Mouse (Mus musculus) ovary, postnatal 14 days (tissue): Measurements from ENCODE around the gene Armh3.
A peak's percentile ranks its signal among the peaks of the same experiment; 100 is the strongest.
"Not testable (repeated sequence)": the region's sequence is repeated elsewhere in the genome, so short reads cannot be mapped to it uniquely, and the experiment has no call there.

Source experiments
- DNase-seq: peaks from one replicate; pipeline ENCODE4 v3.0.0; 2022; ENCODE audit warnings: low spot score

The Armh3 gene

DNA sequence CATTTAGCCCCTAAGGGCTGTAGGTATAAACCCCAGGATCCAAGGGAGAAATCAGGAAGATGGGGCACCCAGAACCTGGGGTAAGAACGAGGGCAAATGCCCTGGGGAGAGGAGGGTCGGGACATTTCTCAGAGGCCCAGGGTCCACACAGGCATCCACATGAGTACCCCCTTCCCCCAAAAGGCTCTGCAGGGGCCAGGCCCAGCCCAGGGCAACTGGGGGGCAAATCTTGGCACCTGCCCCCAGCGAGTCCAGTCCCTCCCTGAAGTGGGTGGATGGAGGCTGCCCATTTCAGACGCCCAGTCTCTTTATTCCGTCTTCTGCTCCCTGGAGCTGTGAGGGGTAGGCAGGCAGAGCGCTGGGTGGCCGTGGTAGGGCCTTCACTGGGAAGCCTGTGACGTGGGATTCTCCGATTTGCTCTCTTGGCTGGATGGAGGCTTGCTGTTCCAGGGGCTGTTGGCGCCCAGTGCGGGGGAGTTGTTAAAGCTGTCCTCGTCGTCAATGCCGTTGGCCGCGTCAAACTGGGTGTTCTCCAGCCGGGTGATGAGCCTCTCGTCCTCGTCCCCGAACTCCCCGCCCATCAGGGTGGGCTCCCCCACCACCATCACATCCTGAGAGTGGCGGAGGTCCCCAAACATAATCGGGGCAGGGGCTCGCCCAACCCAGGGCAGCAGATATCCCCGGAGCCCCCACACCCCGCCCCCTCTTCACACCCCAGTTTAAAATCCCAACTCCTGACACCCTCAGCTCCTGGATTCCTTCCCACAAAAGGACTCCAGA, 34.6 kb upstream of the Armh3 start:
- DNase-seq, result no peak

GRCm38 (mm10) chr19:46031689-46032432, 33.6 kb upstream of the Armh3 start:
- DNase-seq, result no peak

DNA sequence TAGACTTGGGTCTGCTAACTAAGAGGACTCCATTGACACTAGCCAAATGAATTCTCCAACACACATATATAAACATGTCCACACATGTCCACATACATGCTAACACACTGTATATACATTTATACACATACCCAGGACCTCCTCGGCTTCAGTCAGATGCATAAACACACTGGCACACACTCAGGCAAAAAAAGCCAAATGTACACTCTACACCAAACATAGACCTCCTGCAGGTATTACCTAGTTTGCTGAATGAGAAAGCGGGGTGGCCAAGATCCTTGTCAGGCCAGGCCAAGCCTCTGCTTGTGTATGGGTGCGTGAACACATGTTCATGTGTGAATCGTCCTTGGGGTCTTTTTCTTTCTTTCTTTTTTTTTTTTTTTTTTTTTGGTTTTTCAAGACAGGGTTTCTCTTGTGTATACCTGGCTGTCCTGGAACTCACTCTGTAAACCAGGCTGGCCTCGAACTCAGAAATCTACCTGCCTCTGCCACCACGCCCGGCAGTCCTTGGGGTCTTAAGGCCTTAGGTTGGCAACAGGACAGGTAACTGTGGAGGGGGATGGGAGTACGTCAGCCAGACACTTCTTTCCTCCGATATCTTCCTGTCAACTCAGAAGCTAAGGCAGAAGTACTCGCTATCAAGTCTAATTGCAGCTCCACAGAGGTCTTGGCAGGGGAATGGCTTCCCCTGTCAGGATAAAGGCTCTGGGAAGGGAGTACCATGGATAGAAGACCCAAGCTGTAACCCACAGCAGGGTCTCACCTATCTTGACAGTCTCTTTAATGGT, 32.1 kb upstream of the Armh3 start:
- no peak for DNase-seq

GRCm38 (mm10) chr19:46029652-46030051, 31.4 kb upstream of the Armh3 start:
- DNase-seq, result no peak

DNA sequence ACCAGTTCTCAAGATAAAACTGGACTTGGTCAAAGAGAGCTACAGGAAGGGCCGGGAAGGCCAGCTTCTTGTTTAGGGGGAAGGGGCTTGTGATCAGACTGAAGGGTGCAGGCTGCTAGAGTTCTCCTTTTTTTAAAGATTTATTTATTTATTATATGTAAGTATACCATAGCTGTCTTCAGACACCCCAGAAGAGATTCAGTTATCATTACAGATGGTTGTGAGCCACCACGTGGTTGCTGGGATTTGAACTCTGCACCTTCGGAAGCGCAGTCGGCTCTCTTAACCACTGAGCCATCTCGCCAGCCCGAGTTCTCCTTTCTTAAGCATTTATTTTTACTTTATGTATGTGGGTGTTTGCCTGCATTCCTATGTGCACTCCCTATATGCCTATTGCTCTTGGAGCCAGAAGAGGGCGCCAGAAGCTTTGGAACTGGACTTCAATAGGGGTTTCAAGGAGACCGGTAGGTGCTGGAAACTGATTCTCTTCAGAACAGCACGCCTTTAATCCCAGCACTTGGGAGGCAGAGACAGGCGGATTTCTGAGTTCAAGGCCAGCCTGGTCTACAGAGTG, 30.5 kb upstream of the Armh3 start:
- no peak for DNase-seq

DNA sequence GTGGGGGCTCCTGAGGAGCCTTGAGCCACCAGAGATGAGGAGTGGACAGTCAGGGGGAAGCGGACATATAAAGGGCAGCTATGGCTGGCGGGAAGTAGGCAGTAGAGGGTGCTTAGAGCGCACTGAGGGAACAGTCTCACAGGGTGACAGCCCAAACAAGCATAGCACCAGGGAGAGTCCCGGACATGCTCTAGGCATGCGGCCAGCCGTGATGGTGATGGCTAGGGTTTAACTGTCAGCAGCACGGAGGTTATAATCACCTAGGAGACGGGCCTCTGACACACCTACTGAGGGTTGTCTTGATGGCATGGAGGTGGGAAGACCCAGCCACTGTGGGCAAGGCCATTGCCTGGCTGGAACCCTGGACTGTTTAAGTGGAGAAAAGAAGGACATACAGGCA, 28.3 kb upstream of the Armh3 start:
- DNase-seq, result no peak

- DNase-seq, result no peak
Observed at GRCm38 (mm10) chr19:46024959-46025358, 26.7 kb upstream of the Armh3 start.

GRCm38 (mm10) chr19:46016023-46016422, 17.7 kb upstream of the Armh3 start:
- DNase-seq, result no peak

DNA sequence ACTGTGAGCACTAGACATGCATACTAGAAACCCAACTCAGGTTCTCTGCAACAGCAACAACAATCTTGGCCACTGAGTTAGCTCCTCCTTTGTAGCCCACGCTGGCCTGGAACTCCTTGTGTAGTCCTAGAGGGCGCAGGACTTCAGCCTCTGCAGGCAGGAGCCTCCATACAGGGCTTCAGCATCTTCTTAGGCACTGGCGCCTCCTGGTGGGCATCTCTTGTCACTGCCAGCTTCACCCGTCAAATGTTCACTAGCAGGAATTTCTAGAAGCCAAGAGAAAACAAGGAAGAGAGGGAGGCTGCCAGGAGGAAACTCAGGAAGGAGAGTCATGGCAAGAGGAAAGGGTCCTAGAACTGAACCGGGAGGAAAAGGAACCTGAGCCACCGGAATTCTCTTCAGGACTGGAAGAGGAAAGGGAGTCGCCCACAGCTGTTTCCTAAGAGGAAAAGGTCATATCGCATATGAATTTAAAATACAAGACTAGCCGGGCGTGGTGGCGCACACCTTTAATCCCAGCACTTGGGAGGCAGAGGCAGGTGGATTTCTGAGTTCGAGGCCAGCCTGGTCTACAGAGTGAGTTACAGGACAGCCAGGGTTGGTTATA, 16.4 kb upstream of the Armh3 start:
- DNase-seq, result peak; percentile 88

DNA sequence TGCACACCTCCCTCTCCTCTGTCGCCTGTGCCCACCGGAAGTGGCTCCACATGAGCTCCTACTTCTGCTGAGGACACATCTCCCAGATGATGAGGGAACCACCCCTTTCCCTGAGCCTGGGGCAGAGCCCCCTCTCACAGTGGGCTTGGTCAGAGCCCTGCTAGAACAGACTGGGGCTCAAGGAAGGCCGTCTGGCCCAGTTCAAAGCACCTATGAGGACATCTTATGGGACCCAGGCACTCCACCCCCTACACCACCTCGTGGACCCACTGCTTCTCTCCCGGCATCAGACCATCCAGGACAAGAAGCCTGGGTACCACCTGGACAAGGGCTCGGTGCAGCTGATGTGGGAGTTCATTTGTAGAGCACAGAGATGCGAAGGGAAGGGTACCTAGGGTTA, 7.4 kb upstream of the Armh3 start:
- no peak for DNase-seq

DNA sequence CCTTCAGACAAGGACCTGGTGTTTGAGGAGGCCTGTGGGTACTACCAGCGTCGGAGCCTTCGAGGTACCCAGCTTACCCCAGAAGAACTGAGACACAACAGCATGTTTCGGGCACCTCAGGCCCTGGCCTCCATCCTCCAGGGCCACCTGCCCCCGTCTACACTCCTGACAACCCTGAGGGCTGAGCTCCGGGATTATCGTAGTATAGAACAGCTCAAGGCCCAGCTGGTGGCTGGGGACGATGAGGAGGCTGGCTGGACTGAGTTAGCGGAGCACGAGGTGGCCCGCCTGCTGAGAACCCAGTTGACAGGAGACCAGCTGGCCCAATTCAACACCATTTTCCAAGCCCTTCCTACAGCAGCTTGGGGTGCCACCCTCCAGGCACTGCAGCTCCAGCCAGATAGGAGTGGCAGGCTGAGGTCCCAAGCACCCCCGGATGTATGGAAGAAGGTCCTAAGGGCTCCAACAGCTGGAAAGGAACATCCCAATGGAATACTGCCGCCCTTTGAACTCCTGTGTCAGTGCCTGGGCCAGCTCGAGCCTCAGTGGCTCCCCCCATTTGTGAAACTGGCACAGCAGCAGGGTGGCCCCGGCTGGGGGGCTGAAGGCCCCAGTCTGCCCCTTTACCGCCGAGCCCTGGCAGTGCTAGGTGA, 6.7 kb upstream of the Armh3 start:
- DNase-seq, result no peak

- DNase-seq, result peak; percentile 78
Observed at GRCm38 (mm10) chr19:46003371-46004226, 5.3 kb upstream of the Armh3 start, which contains the start of gene Hps6. Gene Hps6 (plus strand): TSS chr19:46003508.

- no peak for DNase-seq
Observed at GRCm38 (mm10) chr19:46002279-46002678, 4.0 kb upstream of the Armh3 start.

- DNase-seq, result no peak
Observed at GRCm38 (mm10) chr19:45999378-45999777, 1.1 kb upstream of the Armh3 start.

GRCm38 (mm10) chr19:45998694-45999217, 468 bp upstream of the Armh3 start:
- no peak for DNase-seq

- DNase-seq, result no peak
Observed at GRCm38 (mm10) chr19:45997365-45997764, 923 bp downstream of the Armh3 start.

GRCm38 (mm10) chr19:45993981-45994737, 4.1 kb downstream of the Armh3 start:
- DNase-seq, result no peak

- not testable (repeated sequence) for DNase-seq
Observed at GRCm38 (mm10) chr19:45993441-45993840, 4.8 kb downstream of the Armh3 start.

DNA sequence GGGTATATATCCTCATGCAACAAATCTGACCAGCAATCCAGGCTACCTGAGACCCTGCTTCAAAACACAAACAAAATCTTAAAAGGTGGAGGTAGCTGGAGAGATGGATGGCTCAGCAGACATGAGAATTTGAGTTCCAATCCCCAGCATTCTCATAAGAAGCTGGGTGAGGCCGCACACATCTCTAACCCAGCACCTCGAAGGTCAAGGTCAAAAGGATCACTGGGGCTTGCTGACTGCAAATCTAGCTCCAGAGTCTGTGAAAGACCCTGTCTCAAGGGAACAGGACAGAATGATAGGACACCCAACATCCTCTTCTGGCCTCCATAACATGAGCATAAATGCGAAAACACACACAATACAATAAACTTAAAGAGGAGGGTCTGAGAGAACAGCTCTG, 7.1 kb downstream of the Armh3 start:
- no peak for DNase-seq
